Mouse (Mus musculus): ENCODE results near the gene Gm4756. TPM values are rescaled to one million over a fixed set of nuclear protein-coding genes. Genes with fewer than 3 reads are reported as not detected.

The Gm4756 gene
- polyA plus RNA-seq, 1 experiment from 2014 or later: 0.25 TPM

- no peaks in the 10 kb centered on the region for H3K36me3 ChIP-seq (replicated peaks; ENCODE audit: insufficient read depth, low read length)
- no peak overlapping the region for H3K9ac ChIP-seq (replicated peaks)
- no peak overlapping the region for H3K4me2 ChIP-seq (ENCODE audit: low read depth, low read length)
- peaks cover 6% of the 10 kb centered on the region for H3K4me1 ChIP-seq (ENCODE audit: insufficient read depth)
- no peaks in the 10 kb centered on the region for H3K9me3 ChIP-seq (ENCODE audit: low read length)
- TF ChIP-seq EP300 (IDR thresholded peaks at IDR 0.05; ENCODE audit: low read depth) (no peak), CTCF (IDR thresholded peaks at IDR 0.05; ENCODE audit: low read depth) (no peak)
- H3K27ac ChIP-seq (ENCODE audit: low read depth): no peak overlapping the region
- ATAC-seq (no peak), DNase-seq (no peak)
- WGBS (ENCODE audit: insufficient replicate concordance): 88% methylated on average over 6 of the region's 6 CpGs
- H3K4me3 ChIP-seq (ENCODE audit: low read depth, low read length): no peak overlapping the region
- H3K27me3 ChIP-seq (ENCODE audit: insufficient read depth, low read length): no peaks in the 10 kb centered on the region
Measured at GRCm38 (mm10) chr12:72671516-72672135, 22.2 kb upstream of the Gm4756 start.

- no peaks in the 10 kb centered on the region for H3K27me3 ChIP-seq (ENCODE audit: insufficient read depth, low read length)
- DNase-seq (no peak), ATAC-seq (no peak)
- no peak for TF ChIP-seq EP300 (IDR thresholded peaks at IDR 0.05; ENCODE audit: low read depth)
- TF ChIP-seq CTCF (IDR thresholded peaks at IDR 0.05; ENCODE audit: low read depth): no peak
- WGBS (ENCODE audit: insufficient replicate concordance): 48% methylated on average over 8 of the region's 8 CpGs
- no peak overlapping the region for H3K4me3 ChIP-seq (ENCODE audit: low read depth, low read length)
- H3K4me1 ChIP-seq (ENCODE audit: insufficient read depth): peaks cover 6% of the 10 kb centered on the region
- no peak overlapping the region for H3K9ac ChIP-seq (replicated peaks)
- H3K27ac ChIP-seq (ENCODE audit: low read depth): no peak overlapping the region
- H3K36me3 ChIP-seq (replicated peaks; ENCODE audit: insufficient read depth, low read length): no peaks in the 10 kb centered on the region
- no peaks in the 10 kb centered on the region for H3K9me3 ChIP-seq (ENCODE audit: low read length)
- no peak overlapping the region for H3K4me2 ChIP-seq (ENCODE audit: low read depth, low read length)
Measured at GRCm38 (mm10) chr12:72670921-72671320, 21.5 kb upstream of the Gm4756 start.

- DNase-seq: no peak
- WGBS (ENCODE audit: insufficient replicate concordance): 60% methylated on average over 10 of the region's 10 CpGs
Measured at GRCm38 (mm10) chr12:72667868-72668469, 18.5 kb upstream of the Gm4756 start.

GRCm38 (mm10) chr12:72666015-72666414, 16.6 kb upstream of the Gm4756 start:
- 77% methylated on average over 5 of the region's 5 CpGs for WGBS (ENCODE audit: insufficient replicate concordance)
- DNase-seq: no peak
- peaks cover 12% of the 10 kb centered on the region; the same call in 1 of the 2 replicates for H3K4me1 ChIP-seq (ENCODE audit: insufficient read depth)
- H3K36me3 ChIP-seq (replicated peaks; ENCODE audit: insufficient read depth, low read length): no peaks in the 10 kb centered on the region
- H3K27me3 ChIP-seq (ENCODE audit: insufficient read depth, low read length): no peaks in the 10 kb centered on the region
- TF ChIP-seq EP300 (IDR thresholded peaks at IDR 0.05; ENCODE audit: low read depth): no peak
- no peak for TF ChIP-seq CTCF (IDR thresholded peaks at IDR 0.05; ENCODE audit: low read depth)
- no peak overlapping the region for H3K4me2 ChIP-seq (ENCODE audit: low read depth, low read length)
- no peak overlapping the region for H3K27ac ChIP-seq (ENCODE audit: low read depth)
- ATAC-seq: no peak
- H3K4me3 ChIP-seq (ENCODE audit: low read depth, low read length): no peak overlapping the region
- no peaks in the 10 kb centered on the region for H3K9me3 ChIP-seq (ENCODE audit: low read length)
- no peak overlapping the region for H3K9ac ChIP-seq (replicated peaks)

More at GRCm38 (mm10) chr12:72667868-72668469, 18.5 kb upstream of the Gm4756 start:
- H3K4me1 ChIP-seq (ENCODE audit: insufficient read depth): peaks cover 12% of the 10 kb centered on the region; the same call in 1 of the 2 replicates
- ATAC-seq: no peak
- no peak overlapping the region for H3K9ac ChIP-seq (replicated peaks)
- H3K27me3 ChIP-seq (ENCODE audit: insufficient read depth, low read length): no peaks in the 10 kb centered on the region
- no peaks in the 10 kb centered on the region for H3K9me3 ChIP-seq (ENCODE audit: low read length)
- H3K4me2 ChIP-seq (ENCODE audit: low read depth, low read length): no peak overlapping the region
- no peaks in the 10 kb centered on the region for H3K36me3 ChIP-seq (replicated peaks; ENCODE audit: insufficient read depth, low read length)
- TF ChIP-seq EP300 (IDR thresholded peaks at IDR 0.05; ENCODE audit: low read depth) (0 out of 2 replicates have a peak, but pooled peaks have one; percentile 10), CTCF (IDR thresholded peaks at IDR 0.05; ENCODE audit: low read depth) (no peak)
- peak overlapping the region; percentile 75; the same call in 1 of the 2 replicates for H3K27ac ChIP-seq (ENCODE audit: low read depth)
- no peak overlapping the region for H3K4me3 ChIP-seq (ENCODE audit: low read depth, low read length)

GRCm38 (mm10) chr12:72664735-72665337, 15.4 kb upstream of the Gm4756 start, which contains the start of gene Dhrs7:
TSS of gene Dhrs7 (minus strand) at chr12:72664909.
- Histone ChIP-seq H3K9me3 (ENCODE audit: low read length) (no peaks in the 10 kb centered on the region), H3K27me3 (ENCODE audit: insufficient read depth, low read length) (no peaks in the 10 kb centered on the region), H3K4me2 (ENCODE audit: low read depth, low read length) (peak within 1 kb of the TSS; percentile 94), H3K4me1 (ENCODE audit: insufficient read depth) (peaks cover 12% of the 10 kb centered on the region; the same call in 1 of the 2 replicates), H3K36me3 (replicated peaks; ENCODE audit: insufficient read depth, low read length) (no peaks in the 10 kb centered on the region), H3K27ac (ENCODE audit: low read depth) (peak within 1 kb of the TSS; percentile 82), H3K4me3 (ENCODE audit: low read depth, low read length) (peak within 1 kb of the TSS; percentile 71), H3K9ac (replicated peaks) (peak within 1 kb of the TSS; percentile 66)
- TF ChIP-seq CTCF (IDR thresholded peaks at IDR 0.05; ENCODE audit: low read depth): peak; percentile 65
- peak; percentile 35; the same call in 1 of the 2 replicates for TF ChIP-seq EP300 (IDR thresholded peaks at IDR 0.05; ENCODE audit: low read depth)
- DNase-seq (peak; percentile 90), ATAC-seq (peak; percentile 97)
- 1% methylated on average over 33 of the region's 33 CpGs for WGBS (ENCODE audit: insufficient replicate concordance)

Measured in liver, postnatal 0 days (tissue).